Mouse (Mus musculus) liver, adult 2 months (tissue): ENCODE data around the gene Eea1. TPM values are rescaled to one million over a fixed set of nuclear protein-coding genes. Genes with fewer than 3 reads are reported as not detected.

Experiments used
- DNase-seq: peaks from one replicate; pipeline ENCODE4 v3.0.0-alpha.2; 2011; ENCODE audit warnings: low read depth, low spot score; ENCODE audit errors: extremely low read depth
- H3K27ac ChIP-seq: fragments of 200-500 bp; replicated peaks from 2 replicates; pipeline ENCODE4 v1.5.1; 2012; ENCODE audit warnings: low read depth, mild to moderate bottlenecking, control low read depth, inconsistent platforms, low read length; ENCODE audit not compliant: insufficient read depth
- H3K27me3 ChIP-seq: fragments of 200-500 bp; 2 replicates; pipeline ENCODE4 v1.6.1; 2012; ENCODE audit warnings: mild to moderate bottlenecking, moderate library complexity, low read length, inconsistent platforms; ENCODE audit not compliant: control insufficient read depth, insufficient read depth
- H3K36me3 ChIP-seq: fragments of 200-500 bp; 2 replicates; pipeline ENCODE4 v1.6.1; 2012; ENCODE audit warnings: low read length, inconsistent platforms; ENCODE audit not compliant: control insufficient read depth, insufficient read depth
- H3K4me1 ChIP-seq: fragments of 200-500 bp; 2 replicates; pipeline ENCODE4 v1.6.1; 2011; ENCODE audit warnings: low read length; ENCODE audit not compliant: control insufficient read depth, insufficient read depth
- H3K4me3 ChIP-seq: fragments of 200-500 bp; 2 replicates; pipeline ENCODE4 v1.5.1; 2011; ENCODE audit warnings: low read depth, mild to moderate bottlenecking, control low read depth, low read length, moderate library complexity; ENCODE audit not compliant: insufficient read depth
- H3K79me2 ChIP-seq: fragments of 200-500 bp; 2 replicates; pipeline ENCODE4 v1.6.1; 2012; ENCODE audit warnings: inconsistent platforms, mild to moderate bottlenecking, low read length, moderate library complexity; ENCODE audit not compliant: control insufficient read depth, insufficient read depth
- H3K9ac ChIP-seq: fragments of 200-500 bp; 2 replicates; pipeline ENCODE4 v1.6.1; 2012; ENCODE audit warnings: low read depth, mild to moderate bottlenecking, control low read depth, inconsistent platforms, low read length
- CTCF ChIP-seq: fragments of 200-500 bp; IDR thresholded peaks from 2 replicates; pipeline ENCODE4 v1.5.1; 2011; ENCODE audit warnings: low read depth, low read length, control low read depth
- POLR2A ChIP-seq: fragments of 200-500 bp; IDR thresholded peaks from 2 replicates; pipeline ENCODE4 v1.6.1; 2011; ENCODE audit warnings: low read length, control low read depth; ENCODE audit not compliant: insufficient read depth; ENCODE audit errors: extremely low read depth
- WGBS: fragments of 180-500 bp; shearing (Covaris S2); methylation state at CpG from one replicate; pipeline ENCODE4 v1.1.7; 2018; 5-methylcytosine and 5-hydroxymethylcytosine counted together
- polyA plus RNA-seq: library from polyadenylated mRNA; depleted of rRNA; stranded (reverse); fragments of >200 nt; gene quantifications from 2 replicates; pipeline ENCODE4 v1.2.3, GENCODE M21; 2012; rRNA removed
- total RNA-seq: library from RNA; depleted of rRNA; stranded (reverse); fragments of >200 nt; gene quantifications from 2 replicates; pipeline ENCODE4 v1.2.3, GENCODE M21; 2014; rRNA removed

The Eea1 gene
- 15.6 and 19.6 TPM in 2 replicates for total RNA-seq
- polyA plus RNA-seq = 2.6 and 3.1 TPM in 2 replicates

DNA sequence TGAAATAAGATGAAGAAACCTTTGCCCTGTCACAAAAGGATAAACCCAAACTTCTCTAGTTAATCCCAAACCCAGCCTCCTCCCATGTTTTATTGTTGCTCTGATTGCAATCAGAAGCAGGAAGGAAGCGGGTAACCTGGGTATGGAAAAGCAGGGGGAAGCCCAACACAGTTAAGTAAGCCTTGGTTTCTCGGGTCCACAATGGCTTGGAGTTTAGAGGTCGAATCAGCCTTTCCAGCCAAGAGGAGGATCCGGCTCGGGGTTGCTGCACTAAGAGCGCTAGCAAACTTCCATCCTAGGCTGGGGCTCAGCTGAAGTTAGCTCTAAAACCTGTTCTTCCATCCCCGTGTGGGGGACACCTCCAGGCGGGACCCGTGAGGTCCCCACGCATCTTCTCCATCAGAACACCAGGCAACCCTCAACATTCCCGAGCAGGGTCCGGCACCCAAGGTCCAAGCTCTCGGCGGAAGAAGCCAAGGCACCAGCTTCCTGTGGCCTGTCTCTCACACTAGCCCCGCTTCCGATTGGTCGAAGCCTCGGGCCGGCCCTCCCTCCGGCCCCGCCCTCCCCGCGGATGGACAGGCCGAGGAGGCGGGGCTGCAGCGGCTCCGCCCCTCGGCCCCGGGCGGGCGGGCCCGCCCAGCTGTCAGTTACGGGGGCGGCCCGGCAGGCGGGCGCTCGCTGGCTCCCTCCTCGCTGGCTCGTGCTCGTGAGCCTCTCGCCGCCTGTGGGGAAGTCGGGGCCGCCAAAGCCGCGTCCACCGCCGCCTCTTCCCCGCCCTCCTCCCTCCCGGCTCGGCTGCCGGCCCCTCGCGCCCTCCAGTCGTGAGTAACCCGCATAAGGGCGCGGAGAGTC is at the start of gene Eea1:
Eea1 (plus strand) TSS at position 605 of the 855 bp plus-strand sequence.
- Histone ChIP-seq H3K9ac (peak within 1 kb of the TSS; percentile 93), H3K36me3 (no peaks in the 10 kb centered on the region), H3K4me3 (peak within 1 kb of the TSS; percentile 61), H3K27ac (peak within 1 kb of the TSS; percentile 91), H3K4me1 (peaks cover 6% of the 10 kb centered on the region), H3K79me2 (peaks cover 10% of the 10 kb centered on the region; the same call in 1 of the 2 replicates), H3K27me3 (no peaks in the 10 kb centered on the region)
- DNase-seq = peak; percentile 81
- no peak for TF ChIP-seq CTCF
- peak; percentile 86 for TF ChIP-seq POLR2A
- 1% methylated on average over 59 of the region's 59 CpGs for WGBS

DNA sequence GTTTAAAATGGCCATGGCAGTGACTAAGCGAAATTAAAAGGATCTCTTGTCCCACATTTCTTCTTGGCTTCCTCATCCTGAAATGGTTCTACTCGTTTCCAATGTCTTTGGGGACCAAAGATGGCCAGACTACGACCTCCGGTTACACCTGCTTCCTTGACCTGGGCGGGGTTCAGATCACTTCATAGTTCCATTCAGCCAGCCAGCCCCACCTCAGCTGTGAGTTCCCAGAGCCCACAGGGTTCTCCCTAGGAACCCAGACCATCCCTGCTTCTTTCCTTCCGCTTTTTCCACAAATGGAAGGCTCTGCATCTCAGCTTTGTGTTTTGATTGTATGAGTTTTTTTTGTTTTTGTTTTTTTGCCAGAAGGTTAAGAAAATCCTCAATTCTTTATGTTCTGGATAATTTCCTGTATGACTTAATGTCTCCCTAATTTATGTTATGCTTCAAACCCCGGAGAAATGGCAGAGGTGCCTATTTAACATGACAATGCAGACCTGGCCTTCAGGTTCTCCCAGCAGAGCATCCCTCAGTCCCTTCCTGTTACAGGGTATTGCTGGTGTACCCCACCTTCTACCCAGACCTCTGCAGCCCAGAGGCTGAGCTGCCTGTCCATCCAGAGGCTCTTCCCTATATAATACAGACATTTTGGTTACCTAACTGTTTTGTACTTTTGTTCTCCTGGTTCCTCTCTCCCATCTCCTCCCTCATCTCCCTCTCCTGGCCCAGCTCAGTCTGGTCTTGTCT is 49.1 kb upstream of the Eea1 start:
- DNase-seq = no peak
- TF ChIP-seq CTCF (no peak), POLR2A (no peak)
- H3K27ac ChIP-seq = no peak overlapping the region
- no peaks in the 10 kb centered on the region for H3K27me3 ChIP-seq
- 83% methylated on average over 7 of the region's 7 CpGs for WGBS
- no peaks in the 10 kb centered on the region for H3K36me3 ChIP-seq
- no peaks in the 10 kb centered on the region for H3K79me2 ChIP-seq
- H3K9ac ChIP-seq = no peak overlapping the region
- no peaks in the 10 kb centered on the region for H3K4me1 ChIP-seq
- no peak overlapping the region for H3K4me3 ChIP-seq

DNA sequence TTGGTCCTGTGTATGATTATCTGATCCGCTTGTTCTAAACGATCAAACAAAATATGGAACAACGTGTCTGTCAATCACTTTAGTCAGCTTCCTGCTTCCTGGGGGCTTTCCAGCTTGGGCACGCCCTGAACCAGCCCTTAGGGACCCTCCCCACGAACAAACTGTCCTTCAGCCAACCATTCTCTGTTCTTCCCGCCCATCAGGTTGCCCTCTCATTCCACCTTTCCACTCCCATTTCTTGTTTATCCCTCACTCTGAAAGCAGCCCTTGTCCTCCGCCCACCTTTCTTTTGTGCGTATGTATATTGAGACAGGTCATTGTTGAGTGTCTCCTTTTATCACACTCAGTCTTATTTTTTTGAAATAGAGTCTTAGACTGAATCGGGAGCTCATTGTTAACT is 48.3 kb upstream of the Eea1 start:
- TF ChIP-seq POLR2A = no peak
- TF ChIP-seq CTCF = no peak
- Histone ChIP-seq H3K4me1 (no peaks in the 10 kb centered on the region), H3K9ac (no peak overlapping the region), H3K27me3 (no peaks in the 10 kb centered on the region), H3K36me3 (no peaks in the 10 kb centered on the region), H3K27ac (no peak overlapping the region), H3K4me3 (no peak overlapping the region), H3K79me2 (no peaks in the 10 kb centered on the region)
- no peak for DNase-seq
- WGBS = 83% methylated on average over 9 of the region's 9 CpGs

DNA sequence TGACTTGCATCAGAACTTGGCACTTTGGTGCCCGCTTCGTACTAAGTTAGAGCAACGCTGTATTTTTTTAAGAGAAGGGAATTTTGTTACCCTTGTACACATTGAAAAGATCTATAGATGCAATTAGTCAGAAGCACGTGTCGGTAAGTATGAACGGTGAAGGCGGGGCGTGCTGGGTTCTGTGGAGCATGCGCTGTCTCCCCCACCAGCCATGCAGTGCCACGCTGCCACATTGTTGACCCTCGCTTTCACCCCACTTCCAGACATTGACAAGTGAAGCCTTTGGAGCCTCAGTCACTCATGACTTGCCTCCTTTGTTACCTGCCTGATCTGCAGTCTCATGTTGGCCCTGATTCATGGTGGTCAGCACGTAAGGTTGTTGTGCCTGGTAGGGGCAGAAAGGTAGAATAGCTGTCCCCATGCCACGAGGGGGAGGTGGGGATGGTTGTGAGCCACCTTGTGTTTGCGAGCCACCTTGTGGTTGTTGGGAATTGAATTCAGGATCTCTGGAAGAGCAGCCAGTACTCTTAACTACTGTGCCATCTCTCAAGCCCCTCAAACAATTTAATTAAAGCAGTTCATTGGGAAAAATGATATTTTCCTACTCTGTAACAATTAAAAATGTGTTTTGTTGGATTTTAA is 47.0 kb upstream of the Eea1 start:
- no peak for DNase-seq
- no peaks in the 10 kb centered on the region for H3K79me2 ChIP-seq

DNA sequence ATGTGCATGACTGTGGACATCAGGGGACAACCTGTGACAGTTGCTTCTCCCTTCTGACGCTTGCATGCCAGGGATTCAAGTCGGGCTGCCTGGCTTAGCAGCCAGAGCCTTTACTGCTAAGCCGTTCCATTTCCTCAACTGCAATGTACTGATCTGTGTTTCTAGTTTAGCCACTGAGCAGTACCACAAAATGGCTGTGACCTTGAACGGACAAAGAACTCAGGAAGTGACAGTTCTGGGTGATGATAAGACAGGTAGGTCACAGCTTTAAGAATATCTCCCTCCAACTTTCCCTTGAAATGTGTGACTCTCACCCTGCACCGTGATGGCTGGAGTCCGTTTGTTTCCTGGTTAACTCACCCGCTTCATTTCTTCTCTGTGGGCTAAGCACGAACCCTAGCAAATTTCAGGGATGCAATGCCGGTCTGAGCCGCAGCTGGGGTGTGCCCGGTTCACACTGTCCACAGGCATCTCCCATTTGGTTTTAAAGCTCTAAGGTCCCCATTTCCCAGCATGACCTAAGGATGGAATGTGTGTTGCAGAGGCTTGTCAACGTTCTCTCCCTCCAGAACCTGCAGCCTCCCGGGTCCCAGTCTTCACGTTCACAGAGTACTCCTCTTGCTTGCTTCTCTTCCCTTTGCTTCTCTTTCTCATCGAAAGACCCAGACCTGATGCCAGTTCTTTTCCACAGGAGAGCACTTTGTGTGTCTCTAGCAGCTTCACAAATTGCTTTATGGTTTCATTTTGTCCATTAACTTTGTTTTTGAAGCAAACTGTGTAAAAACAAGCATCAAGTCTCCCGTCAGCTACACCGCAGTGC is 46.2 kb upstream of the Eea1 start:
- Histone ChIP-seq H3K4me1 (no peaks in the 10 kb centered on the region), H3K27me3 (no peaks in the 10 kb centered on the region), H3K9ac (peak overlapping the region; percentile 28; the same call in 1 of the 2 replicates), H3K36me3 (no peaks in the 10 kb centered on the region), H3K79me2 (no peaks in the 10 kb centered on the region), H3K4me3 (peak overlapping the region; percentile 20; the same call in 1 of the 2 replicates), H3K27ac (no peak overlapping the region)
- DNase-seq = no peak
- whole genome bisulfite sequencing = 31% methylated on average over 17 of the region's 17 CpGs
- TF ChIP-seq CTCF (no peak), POLR2A (no peak)

More for the DNA sequence above, 47.0 kb upstream of the Eea1 start:
- no peaks in the 10 kb centered on the region for H3K4me1 ChIP-seq
- H3K9ac ChIP-seq = no peak overlapping the region
- no peak for TF ChIP-seq POLR2A
- TF ChIP-seq CTCF = no peak
- H3K27me3 ChIP-seq = no peaks in the 10 kb centered on the region
- WGBS = 90% methylated on average over 14 of the region's 14 CpGs
- H3K27ac ChIP-seq = no peak overlapping the region
- no peak overlapping the region for H3K4me3 ChIP-seq
- no peaks in the 10 kb centered on the region for H3K36me3 ChIP-seq
